Mouse (Mus musculus) E14TG2a.4 (cell line): ENCODE data around the gene Serinc5.

Source experiments
- CTCF ChIP-seq: conservative IDR thresholded peaks from 2 replicates; pipeline ENCODE4 v1.5.1; 2014; ENCODE audit warnings: low read length
- NANOG ChIP-seq: IDR thresholded peaks from 2 replicates; pipeline ENCODE4 v1.6.1; 2014; ENCODE audit warnings: borderline replicate concordance, low read length, mixed read lengths

DNA sequence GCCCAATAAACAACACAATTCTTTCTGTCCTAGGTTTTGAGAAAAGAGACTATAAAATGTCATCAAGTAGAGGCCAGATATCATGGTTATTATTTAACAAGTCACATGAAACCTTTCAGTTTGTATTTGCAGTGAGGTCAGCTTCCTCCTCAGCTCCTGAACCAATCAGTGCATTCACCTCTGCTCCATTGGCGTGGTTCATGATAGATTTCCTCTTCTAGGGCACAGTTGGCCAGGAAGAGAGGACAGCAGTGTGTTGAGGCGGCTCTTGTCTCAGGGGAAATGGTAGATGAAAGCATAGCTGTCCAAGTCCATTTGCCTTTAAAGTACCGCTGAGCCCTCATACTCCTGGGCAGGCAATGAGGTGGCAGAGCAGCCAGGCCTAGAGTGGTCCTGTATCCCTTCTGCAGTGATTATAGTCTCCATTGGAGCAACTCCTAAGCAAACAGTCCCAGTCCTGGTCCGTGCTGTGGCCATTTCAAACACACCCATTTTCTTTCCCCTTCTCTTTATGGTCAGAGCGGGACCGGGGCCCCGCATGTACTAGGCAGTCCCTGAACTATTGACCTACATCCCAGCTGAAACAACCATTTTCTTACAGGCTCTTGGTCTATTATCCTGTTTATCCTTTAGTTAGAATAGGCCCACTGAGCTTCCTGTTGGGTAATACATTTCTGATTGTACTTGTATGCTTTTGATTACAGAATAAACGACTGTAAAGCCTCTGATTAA is 51.8 kb downstream of the Serinc5 start:
- TF ChIP-seq CTCF = no peak
- no peak for TF ChIP-seq NANOG
